Mouse (Mus musculus): ENCODE measurements around the gene Zfp68.
A peak's percentile ranks its signal among the peaks of the same experiment; 100 is the strongest.
"Not testable (repeated sequence)": the region's sequence is repeated elsewhere in the genome, so short reads cannot be mapped to it uniquely, and the experiment has no call there.

The Zfp68 gene

GRCm38 (mm10) chr5:138619211-138620128 lies at the start of gene Zfp68:
Zfp68 (minus strand) TSS chr5:138619761.
- peak; percentile 98 for DNase-seq (ENCODE audit: low read depth)

DNA sequence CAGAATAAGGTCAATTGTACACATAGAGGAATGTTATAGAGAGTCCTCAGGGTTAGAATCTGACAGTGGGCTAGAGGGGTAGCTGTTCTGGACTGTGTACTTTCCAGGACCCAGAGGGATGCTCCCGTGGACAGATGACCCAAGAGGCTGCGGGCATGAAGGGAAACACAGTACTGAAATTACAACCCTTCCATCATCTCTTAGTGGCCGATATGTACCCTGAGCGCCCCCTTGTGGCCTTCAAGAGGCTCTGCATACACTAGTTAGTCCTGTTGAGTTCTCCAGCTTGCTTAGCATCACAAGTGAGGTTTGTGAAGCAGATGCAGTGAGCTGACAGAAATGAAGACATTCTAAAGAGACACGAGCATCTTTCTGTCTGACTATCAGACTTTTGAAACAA lies 39.4 kb upstream of the Zfp68 start:
- peak; percentile 87 for DNase-seq (ENCODE audit: low read depth)

DNA sequence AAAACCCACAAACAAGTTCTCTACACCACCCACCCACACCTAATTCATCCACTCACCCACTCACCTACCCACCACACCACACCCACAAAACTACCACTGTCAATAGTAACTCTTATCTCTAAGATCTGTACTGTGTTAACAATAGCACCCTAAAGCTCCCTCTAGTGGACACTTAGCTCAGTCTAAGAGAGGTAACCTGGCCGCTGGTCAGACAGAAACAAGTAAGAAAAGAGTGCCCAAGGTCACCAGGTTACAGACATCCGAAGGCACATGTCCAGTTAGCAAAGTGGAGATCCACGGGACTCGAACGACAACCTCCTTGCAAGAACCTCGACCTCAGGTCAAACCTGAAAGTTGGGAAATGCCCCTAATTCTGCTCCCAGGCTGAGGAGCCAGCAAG lies 38.3 kb upstream of the Zfp68 start:
- peak; percentile 84 for DNase-seq (ENCODE audit: low read depth)

- no peak for DNase-seq (ENCODE audit: low read depth)
Measured at GRCm38 (mm10) chr5:138657407-138657806, 37.8 kb upstream of the Zfp68 start.

GRCm38 (mm10) chr5:138656477-138657156 lies 37.1 kb upstream of the Zfp68 start:
- peak; percentile 58 for DNase-seq (ENCODE audit: low read depth)

GRCm38 (mm10) chr5:138652911-138653310 lies 33.4 kb upstream of the Zfp68 start:
- DNase-seq (ENCODE audit: low read depth), result no peak

DNA sequence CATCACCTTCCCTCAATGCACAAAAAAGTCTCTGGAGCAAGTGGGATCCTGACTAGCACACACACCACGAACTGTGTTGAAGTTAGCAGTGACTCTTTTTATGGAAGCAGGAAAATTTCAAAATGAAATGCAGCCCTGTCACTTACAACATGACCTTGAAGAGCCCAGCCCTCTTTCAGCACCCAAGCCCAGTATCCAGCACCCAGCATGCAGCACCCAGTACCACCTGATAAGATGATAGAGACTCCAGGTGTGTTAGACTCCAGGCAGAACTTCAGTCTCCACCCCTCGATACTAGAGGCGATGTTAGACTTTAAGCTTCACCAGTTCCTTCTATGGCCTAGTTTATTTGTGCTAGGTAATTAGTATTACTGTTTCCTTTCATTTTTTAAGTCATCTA lies 22.2 kb upstream of the Zfp68 start:
- no peak for DNase-seq (ENCODE audit: low read depth)

GRCm38 (mm10) chr5:138641081-138641480 lies 21.5 kb upstream of the Zfp68 start:
- no peak for DNase-seq (ENCODE audit: low read depth)

DNA sequence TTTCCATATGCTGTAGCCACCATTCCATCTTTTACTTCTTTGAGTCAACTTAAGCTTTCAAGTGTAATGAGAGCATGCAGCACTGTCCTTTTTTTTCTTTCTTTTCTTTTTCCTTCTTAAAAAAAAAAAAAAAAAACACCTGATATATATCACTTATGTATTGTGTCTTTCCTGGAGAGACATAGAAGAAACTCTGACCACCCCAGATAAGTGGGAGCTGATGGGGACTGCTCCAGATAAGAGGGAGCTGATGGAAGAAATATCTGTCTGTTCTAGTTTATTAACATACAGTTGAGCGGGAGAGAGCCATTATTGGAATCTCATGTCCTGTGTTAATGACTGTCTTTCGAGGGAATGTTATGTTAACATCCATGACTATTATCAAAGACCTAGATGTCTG lies 16.9 kb upstream of the Zfp68 start:
- DNase-seq (ENCODE audit: low read depth), result no peak

DNA sequence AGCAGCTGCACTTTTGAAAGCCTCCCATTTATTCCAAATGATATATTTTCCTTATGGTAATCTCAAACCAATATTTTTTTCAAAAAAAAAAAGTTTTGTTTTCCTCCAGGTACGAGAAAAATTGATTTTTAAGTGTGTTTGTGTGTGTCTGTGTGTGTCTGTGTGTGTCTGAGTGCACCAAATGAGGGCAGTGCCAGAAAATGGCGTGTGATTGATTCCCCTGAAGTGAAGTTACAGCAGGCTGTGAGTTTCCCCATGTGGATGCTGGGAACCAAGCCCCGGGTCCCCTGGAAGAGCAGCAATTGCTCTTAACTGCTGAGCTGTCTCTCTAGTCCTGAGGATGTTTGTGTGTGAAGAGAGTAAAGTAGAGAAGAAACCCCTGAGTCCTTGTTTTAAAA lies 3.9 kb upstream of the Zfp68 start:
- no peak for DNase-seq (ENCODE audit: low read depth)

- DNase-seq (ENCODE audit: low read depth), result peak; percentile 96
Measured at GRCm38 (mm10) chr5:138622645-138623477, 3.3 kb upstream of the Zfp68 start, which contains the start of gene A430033K04Rik. A430033K04Rik (plus strand) TSS chr5:138622859.

GRCm38 (mm10) chr5:138620836-138621235 lies 1.3 kb upstream of the Zfp68 start:
- DNase-seq (ENCODE audit: low read depth), result no peak

- DNase-seq (ENCODE audit: low read depth), result peak; percentile 49
Measured at GRCm38 (mm10) chr5:138618353-138618752, 1.2 kb downstream of the Zfp68 start.

- no peak for DNase-seq (ENCODE audit: low read depth)
Measured at GRCm38 (mm10) chr5:138587396-138587795, 32.2 kb downstream of the Zfp68 start.

GRCm38 (mm10) chr5:138571623-138572022 lies 47.9 kb downstream of the Zfp68 start:
- DNase-seq (ENCODE audit: low read depth), result peak; percentile 70

DNA sequence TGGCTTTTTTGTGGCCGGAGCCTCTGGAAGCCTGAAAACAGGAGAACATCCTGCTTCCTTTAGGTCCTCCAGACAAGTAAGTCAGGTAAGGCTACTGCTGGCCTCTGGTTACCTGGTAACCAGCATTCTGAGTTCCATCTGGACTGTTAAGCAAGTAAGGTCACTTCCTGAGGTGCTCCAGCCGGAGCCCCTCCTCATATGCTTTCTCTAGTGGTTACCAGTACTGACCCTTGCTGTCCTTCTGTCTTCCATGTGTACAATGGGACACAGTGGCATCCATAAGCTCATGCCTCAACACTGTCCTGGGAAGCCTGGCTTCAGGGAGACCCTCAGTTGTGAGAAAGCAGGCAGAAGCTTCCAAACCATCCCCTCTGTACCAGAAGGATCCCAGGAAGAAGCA lies 54.9 kb downstream of the Zfp68 start, which contains the start of gene 1700123K08Rik:
TSS of gene 1700123K08Rik (minus strand) at position 101 of the 400 bp plus-strand sequence.
- DNase-seq (ENCODE audit: low read depth), result not testable (repeated sequence)
